Mouse (Mus musculus) frontal cortex, postnatal 36 days (tissue): ENCODE data around the gene Mb.

Experiments
- DNase-seq, 2 experiments: peaks; one replicate each; pipeline ENCODE4 v3.0.0; 2022; ENCODE audit warnings: low spot score in 2 of 2

Mb gene

DNA sequence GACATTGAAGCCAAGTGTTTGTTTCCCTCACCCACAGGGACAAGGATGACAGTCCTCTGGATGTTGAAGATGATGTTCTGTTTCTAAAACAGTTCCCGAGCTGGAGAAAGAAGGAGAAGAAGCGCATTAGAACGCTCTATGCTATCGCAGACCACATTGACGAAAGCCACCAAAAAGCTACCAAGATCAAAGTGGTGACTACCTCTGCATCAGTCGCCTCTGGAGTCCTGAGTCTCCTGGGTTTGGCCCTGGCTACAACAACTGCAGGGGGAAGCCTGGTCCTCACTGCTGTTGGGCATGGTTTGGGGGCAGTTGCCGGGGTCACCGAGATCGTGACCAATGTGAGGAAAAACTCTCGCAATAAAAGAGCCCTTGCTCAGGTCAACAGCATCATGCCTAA, at the start of gene Mb:
Gene Mb, minus strand, starts transcription at position 101 of the 400 bp plus-strand sequence.
- no peak for DNase-seq

- no peak for DNase-seq
Measured at GRCm38 (mm10) chr15:77099756-77100155, 49.3 kb upstream of the Mb start.

DNA sequence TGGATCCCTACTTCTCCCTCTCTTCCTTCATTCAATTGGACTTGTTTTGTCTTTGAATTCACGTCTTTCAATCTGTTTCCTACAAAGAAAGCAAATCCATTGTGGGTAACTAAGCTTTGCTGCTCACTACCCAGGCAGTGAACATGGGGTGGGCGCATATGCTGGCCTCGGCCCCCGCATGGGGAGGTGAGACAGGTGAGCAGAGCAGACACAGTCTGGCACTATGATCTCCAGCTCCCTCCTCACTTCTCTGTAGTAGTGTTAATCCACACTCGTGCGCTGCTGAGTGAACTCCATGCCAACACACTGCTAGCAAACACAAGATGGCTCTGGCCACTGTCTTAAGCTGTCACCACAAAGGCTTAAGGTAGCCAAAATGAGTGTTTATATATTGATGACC, 46.9 kb upstream of the Mb start:
- DNase-seq, result no peak

DNA sequence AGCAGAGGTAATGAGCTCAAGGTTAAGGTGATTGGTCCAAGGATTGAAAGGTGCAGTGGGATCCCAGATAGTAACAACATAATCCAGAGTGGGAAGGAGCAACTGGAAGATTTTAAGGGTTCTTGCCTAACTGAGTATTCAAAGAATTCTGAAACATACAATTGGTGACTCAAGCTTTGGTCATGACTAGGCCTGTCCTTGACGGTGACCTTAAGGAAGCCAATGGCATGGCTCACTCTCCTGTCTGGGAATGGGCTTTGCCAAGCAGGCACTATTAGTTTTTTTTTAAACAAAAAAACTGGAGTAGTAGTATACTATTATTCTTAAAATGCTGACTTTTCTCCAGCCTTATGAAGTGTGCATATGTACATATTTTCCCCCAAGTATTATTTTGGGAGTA, 44.7 kb upstream of the Mb start:
- DNase-seq, result no peak

- DNase-seq, result no peak
Measured at GRCm38 (mm10) chr15:77094431-77094830, 44.0 kb upstream of the Mb start.

GRCm38 (mm10) chr15:77091394-77091793, 40.9 kb upstream of the Mb start:
- DNase-seq, result peak in 1 of 2 experiments; percentile 41

DNA sequence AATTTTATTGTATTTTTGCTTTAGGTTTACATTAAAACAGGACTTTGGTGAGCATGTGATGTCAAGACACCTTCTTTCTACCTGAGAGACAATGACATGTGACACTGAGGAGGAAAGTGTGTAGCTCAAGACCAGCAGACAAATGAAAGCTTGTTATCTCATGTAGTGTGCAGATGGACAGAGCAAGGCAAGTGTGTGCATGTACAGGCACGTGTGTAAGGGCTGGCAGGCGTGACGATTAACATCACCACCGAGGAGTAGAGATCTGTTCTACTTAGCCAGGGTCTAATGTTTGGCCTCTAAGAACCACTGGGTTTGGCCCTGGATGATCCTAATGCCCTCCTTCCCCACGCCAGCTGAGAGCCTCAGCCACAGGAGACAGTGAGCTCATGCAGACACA, 40.1 kb upstream of the Mb start:
- DNase-seq, result no peak

GRCm38 (mm10) chr15:77089249-77089648, 38.8 kb upstream of the Mb start:
- no peak for DNase-seq

GRCm38 (mm10) chr15:77086488-77086887, 36.0 kb upstream of the Mb start:
- no peak for DNase-seq

DNA sequence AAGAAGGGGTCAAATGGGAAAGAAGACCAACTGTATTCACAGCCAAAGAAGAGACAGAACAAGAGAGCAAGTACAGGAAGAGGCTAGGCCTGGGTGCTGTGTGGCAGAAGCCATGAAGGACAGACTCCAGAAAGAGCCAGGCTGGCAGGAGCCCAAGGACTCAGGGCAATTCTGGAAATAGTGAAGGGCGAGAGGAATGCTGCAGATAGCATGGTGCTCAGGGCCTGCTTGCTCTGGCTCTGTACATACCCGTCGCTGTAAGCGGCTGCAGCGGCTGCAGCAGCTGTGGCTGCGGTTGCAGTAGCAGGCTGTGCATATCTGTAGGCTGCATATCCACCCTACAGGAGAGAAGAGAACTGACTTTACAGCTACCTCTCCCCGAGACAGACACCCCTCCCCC, 35.3 kb upstream of the Mb start:
- DNase-seq, result no peak

- DNase-seq, result no peak
Measured at GRCm38 (mm10) chr15:77081454-77081853, 31.0 kb upstream of the Mb start.

DNA sequence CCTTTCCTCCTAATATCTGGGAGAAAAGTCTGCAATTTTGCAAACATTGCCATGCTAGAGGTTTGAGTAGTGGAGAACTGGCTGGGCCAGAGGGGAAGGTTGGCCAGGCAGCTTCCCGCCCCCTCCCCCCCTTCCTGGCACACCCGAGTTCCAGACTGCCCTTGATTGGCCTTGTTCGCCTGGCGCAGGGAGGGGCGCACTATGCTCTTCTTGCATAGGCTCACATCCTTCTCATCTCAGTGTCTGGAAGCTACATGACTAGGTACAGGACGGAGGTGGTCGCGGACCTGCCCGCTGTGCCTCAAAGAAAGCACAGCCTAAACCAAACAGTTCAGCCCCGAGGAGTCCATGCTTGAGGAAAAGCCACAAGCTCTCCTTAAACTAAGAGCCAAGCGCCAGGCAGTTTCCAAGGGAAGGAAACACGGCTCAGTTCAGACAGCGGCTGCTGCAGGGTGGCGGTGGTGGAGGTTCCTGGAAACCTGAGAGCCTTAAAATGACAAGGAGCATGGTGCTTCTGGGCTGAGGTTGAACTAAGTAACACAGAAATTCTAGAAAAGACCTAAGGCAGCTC, 30.3 kb upstream of the Mb start:
- no peak for DNase-seq

- DNase-seq, result no peak
Measured at GRCm38 (mm10) chr15:77079890-77080361, 29.5 kb upstream of the Mb start.

GRCm38 (mm10) chr15:77079256-77079822, 28.9 kb upstream of the Mb start:
- no peak for DNase-seq

- no peak for DNase-seq
Measured at GRCm38 (mm10) chr15:77078786-77079185, 28.3 kb upstream of the Mb start.

- no peak for DNase-seq
Measured at GRCm38 (mm10) chr15:77077906-77078305, 27.4 kb upstream of the Mb start.

GRCm38 (mm10) chr15:77076523-77076922, 26.1 kb upstream of the Mb start:
- no peak for DNase-seq

- no peak for DNase-seq
Measured at GRCm38 (mm10) chr15:77072556-77073163, 22.2 kb upstream of the Mb start.

GRCm38 (mm10) chr15:77071501-77071900, 21.0 kb upstream of the Mb start:
- no peak for DNase-seq

- DNase-seq, result no peak
Measured at GRCm38 (mm10) chr15:77070745-77071268, 20.3 kb upstream of the Mb start.

DNA sequence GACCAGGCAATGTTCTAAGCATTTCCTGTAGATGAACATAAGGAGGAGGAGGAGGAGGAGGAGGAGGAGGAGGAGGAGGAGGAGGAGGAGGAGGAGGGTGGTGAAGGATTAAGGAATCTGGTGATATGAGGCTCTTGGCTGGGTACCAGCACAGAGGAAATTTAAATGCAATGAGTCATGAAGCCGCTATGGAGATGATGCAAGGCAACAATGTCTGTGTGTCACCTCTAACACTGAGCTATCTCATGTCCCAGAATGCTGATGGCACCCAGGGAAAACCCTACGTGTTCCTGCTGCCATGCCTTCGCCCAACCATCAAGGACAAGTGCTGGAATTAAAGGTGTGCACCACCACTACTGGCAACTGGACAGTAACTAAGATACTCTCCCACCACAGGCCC, 18.5 kb upstream of the Mb start:
- DNase-seq, result no peak

DNA sequence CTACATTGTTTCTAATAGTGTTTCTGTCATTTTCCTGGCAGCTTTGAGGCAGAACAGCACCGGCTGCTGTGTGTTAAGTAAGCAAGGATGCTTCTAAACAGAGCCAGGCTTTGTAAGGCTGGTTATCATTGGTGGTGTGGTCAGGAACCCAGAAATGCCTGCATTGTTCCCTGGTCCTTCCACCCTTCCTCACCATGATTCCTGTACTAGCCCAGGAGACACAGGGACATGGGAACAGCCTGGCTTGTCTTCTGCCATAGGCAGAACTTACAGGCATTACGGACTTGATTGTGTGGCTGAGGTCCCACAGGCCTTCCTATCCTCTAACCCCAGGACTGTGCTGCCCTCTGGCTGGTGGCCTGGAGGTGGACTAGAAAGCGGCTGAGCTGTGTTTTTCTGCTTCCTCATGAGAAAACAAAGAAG, 18.0 kb upstream of the Mb start:
- no peak for DNase-seq

- no peak for DNase-seq
Measured at GRCm38 (mm10) chr15:77066233-77066632, 15.8 kb upstream of the Mb start.
